Mouse (Mus musculus) gastrocnemius, postnatal 14 days (tissue): ENCODE measurements around the gene Tas2r119. TPM values are rescaled to one million over a fixed set of nuclear protein-coding genes. Genes with fewer than 3 reads are reported as not detected.
"Not testable (repeated sequence)": the region's sequence is repeated elsewhere in the genome, so short reads cannot be mapped to it uniquely, and the experiment has no call there.

Source experiments
- DNase-seq: peaks from one replicate; pipeline ENCODE4 v3.0.0; 2021; ENCODE audit warnings: mixed read lengths
- intact Hi-C: fragments of 180-260 bp; cut with DNase I; formaldehyde crosslinking; loops from one replicate; pipeline ENCODE4 v1.15.1; 2025; ENCODE audit warnings: low total_unique reads
- total RNA-seq, 2 experiments: library from RNA; stranded (reverse); gene quantifications; 2 replicates each; pipeline ENCODE4 v1.2.3; 2021

The Tas2r119 gene
- total RNA-seq, 2 experiments from 2014 or later: not detected

DNA sequence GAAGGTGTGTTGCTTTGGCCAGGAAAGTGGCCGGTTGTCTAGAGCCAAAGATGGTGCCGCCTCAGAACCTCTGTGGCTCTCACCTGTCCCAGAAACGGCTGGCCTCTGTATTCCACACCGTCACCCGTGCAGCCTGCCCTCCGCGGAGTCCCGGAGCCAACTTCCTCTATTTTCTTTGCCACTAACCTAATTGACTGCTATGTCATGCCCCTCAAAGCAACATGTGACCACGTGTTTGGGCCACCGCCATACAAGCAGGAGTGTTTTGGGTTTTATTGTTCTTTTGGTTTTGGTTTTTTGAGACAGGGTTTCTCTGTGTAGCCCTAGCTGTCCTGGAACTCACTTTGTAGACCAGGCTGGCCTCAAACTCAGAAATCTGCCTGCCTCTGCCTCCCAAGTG, 37.6 kb downstream of the Tas2r119 start:
- DNase-seq, intact Hi-C loops: not testable (repeated sequence)

DNA sequence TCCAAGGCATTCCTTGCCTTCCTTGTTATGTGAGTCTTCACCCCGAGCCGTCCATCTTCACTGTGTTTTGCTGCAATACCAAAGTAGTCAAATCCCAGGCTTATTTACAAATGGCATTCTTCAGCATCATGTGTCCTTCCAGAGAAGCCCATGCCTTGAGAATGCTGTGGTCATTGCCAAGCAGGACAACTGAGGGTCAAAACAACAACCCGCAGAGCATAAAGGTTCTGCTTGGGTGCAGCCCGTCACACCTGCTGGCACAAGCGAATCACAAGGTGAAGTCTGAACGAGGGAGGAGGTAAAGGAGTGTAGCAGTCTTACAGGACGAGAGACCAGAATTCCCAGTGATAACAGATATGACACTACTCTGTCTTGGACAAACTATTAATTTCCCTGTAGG, 45.9 kb downstream of the Tas2r119 start:
- intact Hi-C loops: no loop called here
- no peak for DNase-seq

GRCm38 (mm10) chr15:32225394-32225793, 48.3 kb downstream of the Tas2r119 start:
- no peak for DNase-seq
- intact Hi-C loops: no loop called here

DNA sequence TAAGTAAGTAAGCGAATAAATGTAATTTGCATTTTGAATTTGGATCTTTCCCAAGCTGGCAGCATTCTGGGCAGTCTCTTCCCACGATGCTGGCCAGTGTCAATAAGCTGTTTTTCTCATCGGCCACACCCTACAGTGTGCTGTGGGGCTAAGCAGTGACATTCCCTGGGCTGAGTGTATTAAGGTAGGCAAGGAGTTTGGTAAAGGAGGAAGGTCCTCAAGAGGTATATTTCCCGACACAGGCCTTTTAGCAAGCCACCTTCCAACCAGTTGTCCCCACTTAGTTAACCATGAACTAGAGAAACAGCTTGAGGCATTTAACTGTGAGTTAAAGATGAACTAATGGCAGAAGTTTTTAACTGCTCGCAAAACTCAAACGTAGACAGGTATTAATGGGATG, 49.3 kb downstream of the Tas2r119 start:
- no peak for DNase-seq
- intact Hi-C loops: no loop called here

DNA sequence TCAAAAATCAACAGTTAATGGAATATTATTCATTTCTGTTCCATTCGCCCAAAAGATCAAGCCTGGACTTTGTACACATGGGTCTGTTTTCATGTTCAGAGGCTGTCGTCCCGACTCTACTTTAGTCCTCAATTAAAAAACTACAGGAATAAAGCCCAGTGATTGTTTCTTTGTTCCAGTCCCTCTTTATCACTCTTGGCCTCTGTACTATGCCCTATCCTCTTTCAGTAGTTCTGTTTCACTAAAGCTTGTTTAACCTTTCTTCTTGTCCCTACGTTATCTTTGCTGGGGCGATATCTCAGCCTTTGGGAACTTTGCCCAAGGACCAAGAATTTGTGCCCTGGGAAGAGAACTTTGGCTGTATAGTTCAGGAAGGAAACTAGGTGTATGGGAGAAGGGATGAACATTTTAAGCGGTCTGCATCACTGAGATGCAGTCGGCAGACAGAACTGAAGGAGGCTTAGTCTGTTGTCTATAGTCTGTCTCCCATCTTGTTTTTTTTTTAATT, 49.9 kb downstream of the Tas2r119 start:
- intact Hi-C loops: no loop called here
- DNase-seq: no peak

Other genes with a start within 250 kb of the Tas2r119 start
- 10 to 100 TPM in 1 of 2 experiments, 1 to 10 TPM in 1; 9.0 to 15.5 TPM for gene Sema5a, start 67.5 kb downstream of the Tas2r119 start, total RNA-seq